Mouse (Mus musculus) splenic B cell, adult 2 months (primary cell): ENCODE measurements around the gene Chrm4.

Source experiments
- DNase-seq: peaks from one replicate; pipeline ENCODE4 v3.0.0-alpha.2; 2011; ENCODE audit warnings: low read depth, low spot score
- H3K27me3 ChIP-seq: 2 replicates; pipeline ENCODE4 v1.6.1; 2012; ENCODE audit warnings: mild to moderate bottlenecking, low read length, moderate library complexity, mixed read lengths; ENCODE audit not compliant: control insufficient read depth, poor library complexity, insufficient read depth, severe bottlenecking
- H3K36me3 ChIP-seq: 2 replicates; pipeline ENCODE4 v1.6.1; 2012; ENCODE audit warnings: mild to moderate bottlenecking, low read length, moderate library complexity, mixed read lengths; ENCODE audit not compliant: control insufficient read depth, poor library complexity, insufficient read depth, severe bottlenecking

Chrm4 gene

GRCm38 (mm10) chr2:91926949-91927348 lies at the start of gene Chrm4:
Gene Chrm4 (plus strand): TSS chr2:91927249.
- H3K36me3 ChIP-seq, result no peaks in the 10 kb centered on the region
- no peak for DNase-seq
- H3K27me3 ChIP-seq, result no peaks in the 10 kb centered on the region; the same call in 1 of the 2 replicates

GRCm38 (mm10) chr2:91878387-91879180 lies 48.5 kb upstream of the Chrm4 start:
- peak; percentile 3 for DNase-seq
- Histone ChIP-seq H3K36me3 (no peaks in the 10 kb centered on the region; the same call in 1 of the 2 replicates), H3K27me3 (no peaks in the 10 kb centered on the region)

- DNase-seq, result no peak
These were observed 43.1 kb upstream of the Chrm4 start for GRCm38 (mm10) chr2:91883961-91884360.

GRCm38 (mm10) chr2:91884616-91885015 lies 42.4 kb upstream of the Chrm4 start:
- Histone ChIP-seq H3K36me3 (peaks cover 6% of the 10 kb centered on the region), H3K27me3 (no peaks in the 10 kb centered on the region)
- DNase-seq, result no peak

More at GRCm38 (mm10) chr2:91883961-91884360, 43.1 kb upstream of the Chrm4 start:
- H3K36me3 ChIP-seq, result peaks cover 6% of the 10 kb centered on the region
- H3K27me3 ChIP-seq, result no peaks in the 10 kb centered on the region

GRCm38 (mm10) chr2:91894716-91895115 lies 32.3 kb upstream of the Chrm4 start:
- DNase-seq, result no peak
- H3K27me3 ChIP-seq, result no peaks in the 10 kb centered on the region

GRCm38 (mm10) chr2:91895401-91895800 lies 31.6 kb upstream of the Chrm4 start:
- H3K36me3 ChIP-seq, result peaks cover 8% of the 10 kb centered on the region
- no peaks in the 10 kb centered on the region for H3K27me3 ChIP-seq
- DNase-seq, result no peak

More at GRCm38 (mm10) chr2:91894716-91895115, 32.3 kb upstream of the Chrm4 start:
- peaks cover 6% of the 10 kb centered on the region; the same call in 1 of the 2 replicates for H3K36me3 ChIP-seq

- Histone ChIP-seq H3K27me3 (no peaks in the 10 kb centered on the region), H3K36me3 (peaks cover 10% of the 10 kb centered on the region)
- DNase-seq, result no peak
These were observed 29.1 kb upstream of the Chrm4 start for GRCm38 (mm10) chr2:91897968-91898367.

- DNase-seq, result no peak
These were observed 27.9 kb upstream of the Chrm4 start for GRCm38 (mm10) chr2:91899141-91899540.

GRCm38 (mm10) chr2:91900431-91900830 lies 26.6 kb upstream of the Chrm4 start:
- Histone ChIP-seq H3K27me3 (no peaks in the 10 kb centered on the region), H3K36me3 (peaks cover 9% of the 10 kb centered on the region)
- DNase-seq, result no peak

More at GRCm38 (mm10) chr2:91899141-91899540, 27.9 kb upstream of the Chrm4 start:
- Histone ChIP-seq H3K27me3 (no peaks in the 10 kb centered on the region), H3K36me3 (peaks cover 10% of the 10 kb centered on the region)

- Histone ChIP-seq H3K36me3 (peaks cover 9% of the 10 kb centered on the region), H3K27me3 (no peaks in the 10 kb centered on the region)
- DNase-seq, result no peak
These were observed 24.7 kb upstream of the Chrm4 start for GRCm38 (mm10) chr2:91902336-91902735.

GRCm38 (mm10) chr2:91903171-91903925 lies 23.7 kb upstream of the Chrm4 start:
- Histone ChIP-seq H3K36me3 (peaks cover 6% of the 10 kb centered on the region), H3K27me3 (no peaks in the 10 kb centered on the region)
- no peak for DNase-seq

- no peak for DNase-seq
- Histone ChIP-seq H3K27me3 (no peaks in the 10 kb centered on the region), H3K36me3 (peaks cover 6% of the 10 kb centered on the region)
These were observed 22.3 kb upstream of the Chrm4 start for GRCm38 (mm10) chr2:91904618-91905307.

- DNase-seq, result no peak
- Histone ChIP-seq H3K27me3 (no peaks in the 10 kb centered on the region), H3K36me3 (peaks cover 6% of the 10 kb centered on the region)
These were observed 20.9 kb upstream of the Chrm4 start for GRCm38 (mm10) chr2:91906141-91906540.

GRCm38 (mm10) chr2:91912616-91913015 lies 14.4 kb upstream of the Chrm4 start:
- H3K36me3 ChIP-seq, result peaks cover 3% of the 10 kb centered on the region
- no peaks in the 10 kb centered on the region for H3K27me3 ChIP-seq
- no peak for DNase-seq
